Mouse (Mus musculus) hindbrain, embryonic 14.5 days (tissue): ENCODE measurements at regions not wholly inside any gene's neighbourhood (a gene's known extent, or its start where the extent isn't known, plus 50 kb on each side); places are given as distances from the start of the nearest gene placed in this dataset.
A peak's percentile ranks its signal among the peaks of the same experiment; 100 is the strongest.

ENCODE experiments used
- ATAC-seq: fragments of 200-750 bp; cut with Nextera tagmentation; 2 replicates; pipeline ENCODE4 v1.8.0; 2017; ENCODE audit warnings: moderate number of reproducible peaks, mild to moderate bottlenecking, moderate TSS enrichment, moderate library complexity; ENCODE audit not compliant: low FRiP score
- DNase-seq: peaks from one replicate; pipeline ENCODE4 v3.0.0-alpha.2; 2015; ENCODE audit warnings: low spot score
- H3K27ac ChIP-seq: fragments of 300-500 bp; sonication (generic); 2 replicates; pipeline ENCODE4 v1.5.1; 2014; ENCODE audit warnings: mild to moderate bottlenecking, moderate library complexity
- H3K27me3 ChIP-seq: fragments of 300-500 bp; sonication (generic); 2 replicates; pipeline ENCODE4 v1.6.1; 2014; ENCODE audit warnings: mild to moderate bottlenecking, low read length, mixed read lengths; ENCODE audit not compliant: control insufficient read depth, insufficient read depth
- H3K36me3 ChIP-seq: fragments of 300-500 bp; sonication (generic); replicated peaks from 2 replicates; pipeline ENCODE4 v1.6.1; 2014; ENCODE audit not compliant: control insufficient read depth, insufficient read depth
- H3K4me1 ChIP-seq: fragments of 300-500 bp; sonication (generic); replicated peaks from 2 replicates; pipeline ENCODE4 v1.6.1; 2014; ENCODE audit warnings: antibody characterized with exemption, low read length, mixed read lengths; ENCODE audit not compliant: control insufficient read depth, insufficient read depth
- H3K4me2 ChIP-seq: fragments of 300-500 bp; sonication (generic); replicated peaks from 2 replicates; pipeline ENCODE4 v1.6.1; 2014; ENCODE audit warnings: mild to moderate bottlenecking, moderate library complexity
- H3K4me3 ChIP-seq: fragments of 300-500 bp; sonication (generic); replicated peaks from 2 replicates; pipeline ENCODE4 v1.5.1; 2014; ENCODE audit warnings: mild to moderate bottlenecking, low read length
- H3K9ac ChIP-seq: fragments of 300-500 bp; sonication (generic); 2 replicates; pipeline ENCODE4 v1.6.1; 2014
- H3K9me3 ChIP-seq: fragments of 300-500 bp; sonication (generic); 2 replicates; pipeline ENCODE4 v1.6.1; 2016; ENCODE audit warnings: low read length; ENCODE audit not compliant: control insufficient read depth
- WGBS: fragments of 180-500 bp; shearing (Covaris S2); extraction: QIAGEN DNeasy Blood & Tissue Kit; methylation state at CpG from one replicate; pipeline ENCODE4 v1.1.7; 2014; 5-methylcytosine and 5-hydroxymethylcytosine counted together

DNA sequence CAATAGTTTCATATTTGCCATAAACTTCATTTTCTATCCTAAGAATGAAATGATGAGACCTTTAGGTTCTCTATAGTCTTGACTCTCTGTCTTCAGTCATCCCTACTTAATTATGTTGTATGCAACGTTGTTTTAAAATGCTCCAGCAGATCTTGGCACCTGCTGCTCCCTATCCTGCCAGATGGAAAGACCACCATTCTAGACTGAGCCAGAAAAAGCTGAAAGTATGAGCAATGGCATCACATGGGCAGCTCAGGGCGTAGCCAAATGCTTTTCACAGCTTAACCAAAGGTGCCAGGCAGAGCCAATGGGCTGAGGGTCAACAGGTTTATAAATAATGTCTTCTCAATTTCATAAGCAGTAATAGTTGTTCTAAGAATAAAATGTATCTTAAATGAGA is 190.2 kb upstream of the Cdh20 start:
- Histone ChIP-seq H3K9ac (no peak overlapping the region), H3K4me3 (no peak overlapping the region), H3K27ac (no peak overlapping the region), H3K9me3 (no peaks in the 10 kb centered on the region), H3K4me2 (no peak overlapping the region), H3K36me3 (no peaks in the 10 kb centered on the region), H3K4me1 (no peaks in the 10 kb centered on the region), H3K27me3 (no peaks in the 10 kb centered on the region)
- WGBS: 82% methylated on average over 2 of the region's 2 CpGs
- no peak for DNase-seq
- ATAC-seq: no peak

DNA sequence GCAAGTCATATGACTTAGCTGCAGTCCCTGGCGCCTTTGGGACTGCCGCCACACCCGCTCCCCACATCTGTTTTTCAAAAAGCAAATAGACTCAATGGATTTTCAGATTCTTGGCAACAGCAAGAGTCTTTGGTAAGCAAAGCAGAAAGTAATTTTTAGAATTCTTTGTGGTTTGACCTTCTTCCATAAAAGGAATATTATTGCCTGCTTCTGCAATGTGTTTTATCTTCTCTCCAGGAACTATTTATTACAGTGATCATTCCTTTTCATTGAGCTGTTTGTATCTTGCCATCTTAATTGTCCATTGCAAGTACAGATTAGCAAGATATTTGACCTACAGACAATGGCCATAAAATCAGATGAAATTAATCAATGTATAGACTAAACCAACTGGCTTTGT is 184.2 kb upstream of the Cdh20 start:
- Histone ChIP-seq H3K9me3 (no peaks in the 10 kb centered on the region), H3K27me3 (no peaks in the 10 kb centered on the region), H3K4me2 (no peak overlapping the region), H3K36me3 (no peaks in the 10 kb centered on the region), H3K9ac (no peak overlapping the region), H3K27ac (no peak overlapping the region), H3K4me3 (no peak overlapping the region), H3K4me1 (no peaks in the 10 kb centered on the region)
- WGBS: 97% methylated on average over 3 of the region's 3 CpGs
- ATAC-seq (no peak), DNase-seq (no peak)

DNA sequence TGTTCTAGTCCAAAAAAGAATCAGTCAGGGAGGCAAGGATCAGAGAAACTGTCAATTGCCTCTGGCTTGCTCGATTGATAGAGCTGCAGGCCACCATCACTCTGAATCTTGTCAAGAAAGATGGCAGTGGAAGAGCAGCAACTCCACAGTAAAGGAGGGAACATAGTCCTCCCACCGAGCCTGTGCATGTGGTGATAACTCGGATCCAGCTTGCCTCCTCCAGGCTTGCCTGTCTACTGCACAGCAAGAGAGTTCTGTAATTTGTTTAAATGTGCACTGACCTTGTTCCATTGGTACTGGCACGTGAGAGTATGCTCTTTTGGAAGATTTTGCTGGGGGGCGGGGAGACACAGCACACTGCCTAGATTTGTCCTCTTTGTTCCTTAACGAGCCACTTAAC is 181.3 kb upstream of the Cdh20 start:
- ATAC-seq: no peak

DNA sequence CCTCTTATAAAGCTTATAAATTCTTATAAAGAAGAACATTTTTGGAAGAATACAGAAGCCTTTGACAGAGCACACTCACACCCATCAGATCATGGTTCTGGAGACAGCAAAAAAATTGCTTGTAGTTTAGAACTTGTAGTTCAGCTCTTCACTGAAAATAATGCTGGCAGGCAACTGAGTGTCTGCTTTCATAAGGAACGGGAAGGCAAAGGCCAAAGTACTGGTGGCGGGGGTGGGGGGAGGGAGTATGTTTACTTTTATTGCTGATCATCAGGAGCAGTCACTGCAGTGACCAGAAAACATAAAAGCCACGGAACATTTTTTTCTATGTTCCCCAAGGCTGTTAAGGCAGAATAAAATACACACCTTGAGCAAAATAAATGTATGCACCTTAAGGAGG is 163.0 kb upstream of the Cdh20 start:
- no peak overlapping the region for H3K4me2 ChIP-seq
- DNase-seq: no peak
- no peaks in the 10 kb centered on the region for H3K4me1 ChIP-seq
- H3K4me3 ChIP-seq: no peak overlapping the region
- no peaks in the 10 kb centered on the region for H3K36me3 ChIP-seq
- 81% methylated on average over 3 of the region's 3 CpGs for WGBS
- no peaks in the 10 kb centered on the region for H3K9me3 ChIP-seq
- no peak overlapping the region for H3K9ac ChIP-seq
- ATAC-seq: no peak
- H3K27me3 ChIP-seq: no peaks in the 10 kb centered on the region
- H3K27ac ChIP-seq: no peak overlapping the region

More for the DNA sequence above, 181.3 kb upstream of the Cdh20 start:
- Histone ChIP-seq H3K36me3 (no peaks in the 10 kb centered on the region), H3K4me2 (no peak overlapping the region), H3K9me3 (no peaks in the 10 kb centered on the region), H3K27ac (no peak overlapping the region), H3K27me3 (no peaks in the 10 kb centered on the region), H3K4me1 (no peaks in the 10 kb centered on the region), H3K9ac (no peak overlapping the region), H3K4me3 (no peak overlapping the region)
- DNase-seq: no peak
- 63% methylated on average over 6 of the region's 6 CpGs for WGBS

DNA sequence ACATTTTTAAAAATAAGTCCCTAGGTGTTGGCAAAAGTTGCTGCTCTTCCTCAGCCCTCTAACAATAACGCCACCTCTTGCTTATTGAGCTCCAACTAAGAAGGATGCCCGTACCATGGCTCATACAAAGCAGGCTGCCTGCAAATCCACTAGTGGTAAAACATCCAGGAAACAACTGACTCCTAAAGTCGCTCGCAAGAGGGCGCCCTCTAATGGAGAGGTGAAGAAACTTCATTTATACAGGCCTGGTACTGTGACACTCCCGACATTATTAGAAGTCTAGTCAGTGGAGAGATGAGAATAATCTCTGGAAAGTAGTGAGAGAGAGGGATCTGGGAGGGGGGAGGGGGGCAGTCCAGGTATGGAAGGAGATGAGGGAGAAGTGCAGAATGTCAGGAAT is 158.9 kb upstream of the Cdh20 start:
- H3K9me3 ChIP-seq: no peaks in the 10 kb centered on the region
- H3K27me3 ChIP-seq: no peaks in the 10 kb centered on the region
- DNase-seq (no peak), ATAC-seq (no peak)
- 42% methylated on average over 6 of the region's 6 CpGs for WGBS
- H3K36me3 ChIP-seq: no peaks in the 10 kb centered on the region
- no peak overlapping the region for H3K27ac ChIP-seq
- H3K9ac ChIP-seq: no peak overlapping the region
- H3K4me2 ChIP-seq: no peak overlapping the region
- no peak overlapping the region for H3K4me3 ChIP-seq
- no peaks in the 10 kb centered on the region for H3K4me1 ChIP-seq

DNA sequence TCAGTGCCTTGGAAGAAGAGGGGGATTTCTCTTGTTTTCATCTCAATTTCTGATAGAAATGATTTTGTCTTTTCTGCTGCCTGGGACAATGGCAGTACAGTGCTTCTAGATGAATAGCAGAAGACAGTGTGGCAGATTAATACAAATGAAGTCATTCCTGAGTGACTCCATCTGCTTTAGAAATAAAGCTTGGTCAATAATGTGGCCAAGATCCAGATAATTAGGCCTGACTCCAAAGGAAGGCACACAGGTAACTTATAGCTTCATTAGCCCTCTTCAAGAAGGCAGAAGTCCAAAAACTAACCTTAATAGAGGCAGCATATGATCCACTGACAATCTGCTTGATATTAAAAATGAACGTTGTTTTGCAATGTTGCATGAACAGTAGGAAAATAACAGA is 151.0 kb upstream of the Cdh20 start:
- no peak overlapping the region for H3K4me3 ChIP-seq
- H3K36me3 ChIP-seq: no peaks in the 10 kb centered on the region
- ATAC-seq (no peak), DNase-seq (peak; percentile 28)
- no peaks in the 10 kb centered on the region for H3K9me3 ChIP-seq
- WGBS: 67% methylated on average over 1 of the region's 1 CpGs
- H3K4me2 ChIP-seq: no peak overlapping the region
- no peaks in the 10 kb centered on the region for H3K27me3 ChIP-seq
- no peak overlapping the region for H3K9ac ChIP-seq
- no peak overlapping the region for H3K27ac ChIP-seq
- H3K4me1 ChIP-seq: no peaks in the 10 kb centered on the region

DNA sequence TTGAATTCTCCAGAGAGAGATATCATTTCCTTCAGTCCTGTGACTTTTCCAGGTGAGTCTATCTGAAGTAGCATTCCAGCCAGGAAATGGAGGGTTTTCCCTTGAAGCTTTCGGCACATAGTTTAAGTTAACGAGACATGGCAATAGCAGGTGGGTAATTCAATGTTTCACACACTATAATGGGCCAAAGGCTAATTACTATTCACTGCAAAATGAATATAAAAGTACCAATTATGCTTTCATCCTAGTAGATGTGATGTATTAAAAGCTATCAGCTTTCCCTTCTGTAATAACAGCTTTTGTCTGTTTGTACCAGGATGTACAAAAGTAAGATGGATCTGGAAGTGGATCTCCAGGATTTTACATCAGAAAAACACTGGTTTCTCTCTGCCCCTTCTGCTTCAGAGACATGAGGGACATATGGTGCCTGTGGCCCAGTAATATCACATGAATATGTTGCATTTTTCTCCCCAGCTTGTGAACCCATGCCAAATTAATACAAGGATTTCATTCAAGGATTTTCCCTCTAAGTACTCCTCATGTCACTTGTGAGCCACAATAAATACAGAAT is 148.4 kb upstream of the Cdh20 start:
- WGBS: 61% methylated on average over 2 of the region's 2 CpGs
- Histone ChIP-seq H3K27me3 (no peaks in the 10 kb centered on the region), H3K36me3 (no peaks in the 10 kb centered on the region), H3K9ac (no peak overlapping the region), H3K4me1 (no peaks in the 10 kb centered on the region), H3K27ac (no peak overlapping the region), H3K4me2 (no peak overlapping the region), H3K9me3 (no peaks in the 10 kb centered on the region), H3K4me3 (no peak overlapping the region)
- no peak for DNase-seq
- no peak for ATAC-seq

DNA sequence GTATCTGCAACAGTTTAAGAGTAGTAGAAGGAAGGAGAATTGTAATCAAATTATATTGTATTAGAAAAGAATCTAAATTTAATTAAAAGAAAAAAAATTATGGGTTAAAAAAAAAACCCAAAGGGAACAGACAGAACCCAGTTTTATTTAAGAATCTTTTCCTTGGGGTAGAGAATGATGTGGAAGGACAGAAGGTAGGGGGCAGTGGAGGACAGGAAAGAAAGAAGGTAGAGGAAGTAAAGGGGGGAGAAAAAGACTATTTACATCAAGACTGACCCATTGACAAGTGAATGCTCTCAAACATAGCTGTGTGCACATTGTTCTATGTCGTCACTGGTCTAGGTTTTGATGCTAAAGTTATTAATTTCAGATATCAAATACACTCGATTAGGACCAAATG is 142.8 kb upstream of the Cdh20 start:
- H3K4me1 ChIP-seq: no peaks in the 10 kb centered on the region
- DNase-seq (no peak), ATAC-seq (no peak)
- no peak overlapping the region for H3K27ac ChIP-seq
- H3K27me3 ChIP-seq: no peaks in the 10 kb centered on the region
- H3K36me3 ChIP-seq: no peaks in the 10 kb centered on the region
- WGBS: 66% methylated on average over 2 of the region's 2 CpGs
- no peak overlapping the region for H3K9ac ChIP-seq
- no peaks in the 10 kb centered on the region for H3K9me3 ChIP-seq
- H3K4me2 ChIP-seq: no peak overlapping the region
- no peak overlapping the region for H3K4me3 ChIP-seq

DNA sequence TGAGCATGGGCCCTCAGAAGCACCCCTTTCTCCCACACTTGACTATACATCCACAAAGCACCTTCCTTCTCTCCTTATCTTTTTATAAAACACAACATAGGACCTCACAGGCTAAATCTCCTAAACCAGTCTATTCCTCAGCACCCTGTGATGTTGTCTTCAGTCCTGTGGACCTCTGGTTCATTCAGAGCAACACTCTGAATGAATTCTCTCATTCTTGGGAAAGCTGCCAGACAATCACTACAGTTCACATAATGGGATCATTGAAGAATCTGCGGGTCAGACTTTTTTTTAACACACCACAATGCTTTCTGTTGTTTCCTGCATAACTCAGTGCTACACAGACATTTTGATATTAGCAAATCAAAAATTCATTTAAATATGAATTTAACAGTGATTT is 115.9 kb upstream of the Cdh20 start:
- Histone ChIP-seq H3K36me3 (no peaks in the 10 kb centered on the region), H3K27me3 (no peaks in the 10 kb centered on the region), H3K4me3 (no peak overlapping the region), H3K4me1 (no peaks in the 10 kb centered on the region), H3K4me2 (no peak overlapping the region), H3K27ac (no peak overlapping the region), H3K9ac (no peak overlapping the region), H3K9me3 (no peaks in the 10 kb centered on the region)
- ATAC-seq (no peak), DNase-seq (no peak)
- WGBS: 32% methylated on average over 1 of the region's 1 CpGs
